Mouse (Mus musculus) testis, postnatal 14 days (tissue): Measurements from ENCODE around the gene Farp1.
"Not testable (repeated sequence)": the region's sequence is repeated elsewhere in the genome, so short reads cannot be mapped to it uniquely, and the experiment has no call there.

ENCODE experiments used
- DNase-seq: peaks from one replicate; pipeline ENCODE4 v3.0.0; 2021; ENCODE audit warnings: low spot score

Farp1 gene

GRCm38 (mm10) chr14:121034973-121035662 is at the start of gene Farp1:
Gene Farp1, plus strand, starts transcription at chr14:121035200.
- DNase-seq = peak; percentile 60

DNA sequence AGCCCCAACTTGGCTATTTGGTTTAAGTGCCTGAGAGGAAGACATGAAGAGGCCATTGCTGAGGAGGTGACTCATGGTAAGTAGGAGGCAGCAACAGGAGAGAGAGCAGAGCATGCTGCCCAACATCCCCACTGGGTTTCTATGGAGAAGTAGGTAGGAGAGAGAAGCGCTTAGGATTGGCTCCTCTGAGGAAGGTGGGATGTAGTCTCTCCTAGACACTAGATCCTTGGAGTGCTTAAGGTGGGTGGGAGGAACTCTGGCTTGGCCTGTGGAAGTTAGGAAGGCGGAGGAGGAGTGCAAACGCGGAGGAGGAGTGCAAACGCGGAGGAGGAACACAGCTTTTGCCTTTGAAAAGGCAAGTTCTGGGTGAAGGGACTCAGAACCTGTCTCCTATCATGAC is 45.9 kb upstream of the Farp1 start:
- no peak for DNase-seq

GRCm38 (mm10) chr14:120997686-120998085 is 37.3 kb upstream of the Farp1 start:
- DNase-seq = no peak

- no peak for DNase-seq
Observed at GRCm38 (mm10) chr14:121000561-121001340, 34.2 kb upstream of the Farp1 start.

GRCm38 (mm10) chr14:121005621-121006020 is 29.4 kb upstream of the Farp1 start:
- DNase-seq = no peak

- no peak for DNase-seq
Observed at GRCm38 (mm10) chr14:121006021-121006420, 29.0 kb upstream of the Farp1 start.

DNA sequence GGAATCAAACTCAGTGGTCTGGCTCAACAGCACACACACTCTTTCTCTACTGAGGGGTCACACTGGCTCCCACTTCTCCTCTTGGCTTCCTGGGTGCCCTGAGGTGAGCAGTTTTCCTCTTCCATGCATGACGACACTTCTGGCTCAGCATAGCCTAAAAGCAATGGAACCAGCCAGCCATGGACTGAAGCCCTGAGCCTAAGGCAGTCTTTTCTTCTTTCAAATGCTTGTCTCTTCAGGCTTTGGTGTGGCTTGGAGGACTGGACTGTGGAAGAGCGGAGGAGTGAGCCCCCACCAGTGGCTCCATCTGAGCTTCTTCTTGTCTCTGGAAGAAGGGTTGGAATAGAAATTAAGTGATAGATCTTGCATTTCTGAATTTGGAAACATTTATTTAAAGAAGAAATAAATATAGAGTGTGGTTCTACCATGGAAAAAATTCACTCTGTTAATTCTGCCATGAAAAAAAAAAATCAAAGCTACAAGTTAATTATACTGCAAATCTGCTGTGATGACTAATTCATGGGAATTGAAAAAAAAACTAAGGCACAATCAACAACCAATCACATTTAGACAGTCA is 19.8 kb upstream of the Farp1 start:
- no peak for DNase-seq

DNA sequence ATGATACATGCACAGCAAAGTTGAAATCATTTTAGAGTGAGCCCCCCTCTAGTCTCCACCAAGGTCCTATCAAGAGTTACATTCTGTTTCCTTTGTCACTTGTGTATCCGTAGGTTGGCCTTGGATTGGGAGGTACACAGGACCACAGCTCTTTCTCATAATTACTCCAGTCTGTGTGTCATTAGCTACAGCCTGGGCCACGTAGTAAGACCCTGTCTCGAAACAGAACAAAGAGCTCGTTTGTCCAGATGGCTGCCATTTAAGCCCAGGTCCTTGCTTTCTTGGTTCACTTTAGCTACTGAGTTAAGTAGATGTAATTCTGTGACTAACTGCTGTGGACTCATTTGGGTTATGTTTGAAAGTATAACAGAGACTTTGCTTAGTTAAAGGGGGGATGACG is 12.6 kb upstream of the Farp1 start:
- DNase-seq = no peak

DNA sequence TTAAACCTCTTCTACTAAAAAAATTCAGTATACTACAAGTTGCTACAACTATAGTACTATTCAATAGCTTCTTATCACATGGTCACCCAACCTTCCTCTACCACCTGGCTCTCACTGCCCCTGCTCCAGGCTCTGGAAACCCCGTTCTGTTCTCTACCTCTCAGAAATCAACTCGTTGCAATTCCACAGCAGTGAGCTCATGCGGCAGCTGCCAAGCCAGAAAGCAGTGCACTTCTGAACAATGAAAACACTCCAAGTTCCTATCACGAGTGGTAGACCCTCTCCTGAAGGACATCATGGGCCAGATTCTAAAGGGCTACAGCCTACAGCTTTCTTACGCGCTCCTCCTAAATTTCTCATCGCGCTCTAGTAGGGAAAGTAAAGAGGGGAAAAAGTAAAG is 9.6 kb upstream of the Farp1 start:
- no peak for DNase-seq

DNA sequence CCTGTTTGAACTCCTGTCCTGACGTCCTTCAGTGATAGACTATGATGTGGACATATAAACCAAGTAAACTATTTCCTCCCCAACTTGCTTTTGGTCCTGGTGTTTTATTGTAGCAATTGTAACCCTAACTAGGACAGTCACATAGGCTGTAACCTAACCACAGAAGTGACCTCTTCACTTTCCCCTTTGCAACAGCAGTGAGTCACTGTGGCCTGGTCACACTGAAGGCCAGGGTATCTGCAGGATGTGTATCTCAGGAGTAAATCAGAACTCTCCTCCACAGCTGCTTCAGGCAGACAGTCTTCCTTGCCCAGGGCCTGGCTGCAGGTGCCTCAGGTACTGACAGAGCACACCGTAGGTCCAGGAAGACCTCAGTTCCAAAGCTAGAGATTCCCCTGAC is 3.6 kb upstream of the Farp1 start:
- DNase-seq = no peak

- no peak for DNase-seq
Observed at GRCm38 (mm10) chr14:121034525-121034924, 475 bp upstream of the Farp1 start.

DNA sequence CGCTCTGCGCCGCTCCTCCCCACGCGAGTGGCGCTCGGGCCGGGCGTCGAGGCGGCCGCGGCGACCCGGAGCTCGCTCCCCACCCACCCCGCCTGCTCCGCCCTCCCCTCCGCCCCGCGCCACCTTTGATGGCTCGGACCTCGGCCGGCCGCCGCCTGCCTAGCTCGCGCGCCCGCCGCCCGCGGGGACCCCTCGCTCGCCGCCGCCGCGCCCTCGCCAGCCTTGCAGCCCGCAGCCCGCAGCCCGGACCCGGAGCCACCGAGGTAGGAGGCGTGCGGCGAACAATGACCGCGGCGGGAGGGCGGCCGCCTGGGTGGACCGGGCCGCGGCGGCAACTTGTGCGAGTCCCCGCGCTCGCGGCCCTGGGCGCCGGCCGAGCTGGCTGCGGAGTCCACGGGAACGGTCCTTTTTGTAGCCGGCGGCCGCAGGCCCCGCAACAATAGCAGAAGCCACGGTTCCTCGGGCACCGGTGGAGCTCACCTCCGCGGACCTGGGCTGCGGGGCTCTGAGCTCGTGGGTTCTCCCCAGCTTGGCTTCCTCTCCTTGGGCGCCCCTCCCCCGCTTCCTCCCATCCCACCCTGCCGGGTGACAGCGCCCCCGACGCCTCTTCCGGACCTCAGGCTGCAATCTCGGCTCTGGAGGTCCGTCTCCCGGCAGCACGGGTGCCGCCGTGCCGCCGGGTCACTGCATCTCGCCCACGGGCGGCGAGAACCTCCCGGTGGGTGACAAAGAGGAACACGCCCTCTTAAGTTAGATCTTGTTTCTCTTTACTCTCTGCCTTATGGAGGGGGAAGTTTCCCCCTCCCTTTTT is 868 bp downstream of the Farp1 start:
- no peak for DNase-seq

- DNase-seq = no peak
Observed at GRCm38 (mm10) chr14:121036612-121037221, 1.7 kb downstream of the Farp1 start.

DNA sequence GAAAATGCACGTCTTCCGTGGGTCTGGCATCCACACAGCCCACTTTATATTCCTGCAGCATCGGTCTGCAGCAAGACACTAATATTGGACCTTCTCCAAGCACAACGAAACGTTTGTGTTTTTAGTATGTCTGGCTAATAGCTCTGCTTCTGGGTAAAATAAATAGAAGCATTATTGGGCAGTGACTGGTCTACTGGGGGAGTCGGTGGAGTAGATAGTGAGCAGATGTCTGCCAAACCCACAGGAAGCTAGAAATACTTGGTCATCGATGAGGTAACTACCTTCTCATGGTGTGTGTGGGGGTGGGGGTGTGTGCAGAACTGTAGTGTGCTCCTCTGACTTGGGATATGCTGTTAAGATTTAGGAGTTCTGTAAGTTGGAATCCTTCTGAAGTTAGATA is 2.3 kb downstream of the Farp1 start:
- DNase-seq = no peak

DNA sequence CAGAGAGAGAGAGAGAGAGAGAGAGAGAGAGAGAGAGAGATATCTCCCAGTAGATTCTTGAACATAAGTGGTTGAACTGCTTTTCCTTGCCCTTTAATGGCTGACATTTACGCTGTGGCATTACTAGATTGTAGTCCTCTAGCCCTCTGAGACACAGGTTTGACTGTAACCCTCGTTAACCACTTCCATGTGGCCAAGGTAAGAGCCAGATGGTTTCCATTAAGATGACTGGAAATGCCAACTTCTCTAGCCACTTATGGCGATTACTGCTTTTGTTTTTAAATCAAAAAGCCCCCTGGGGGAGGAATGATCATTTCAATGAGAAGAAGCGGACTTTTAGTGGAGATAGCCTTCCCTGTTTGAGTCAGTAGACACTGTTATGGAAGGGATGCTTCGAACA is 3.7 kb downstream of the Farp1 start:
- no peak for DNase-seq

- DNase-seq = no peak
Observed at GRCm38 (mm10) chr14:121044145-121044544, 9.1 kb downstream of the Farp1 start.

DNA sequence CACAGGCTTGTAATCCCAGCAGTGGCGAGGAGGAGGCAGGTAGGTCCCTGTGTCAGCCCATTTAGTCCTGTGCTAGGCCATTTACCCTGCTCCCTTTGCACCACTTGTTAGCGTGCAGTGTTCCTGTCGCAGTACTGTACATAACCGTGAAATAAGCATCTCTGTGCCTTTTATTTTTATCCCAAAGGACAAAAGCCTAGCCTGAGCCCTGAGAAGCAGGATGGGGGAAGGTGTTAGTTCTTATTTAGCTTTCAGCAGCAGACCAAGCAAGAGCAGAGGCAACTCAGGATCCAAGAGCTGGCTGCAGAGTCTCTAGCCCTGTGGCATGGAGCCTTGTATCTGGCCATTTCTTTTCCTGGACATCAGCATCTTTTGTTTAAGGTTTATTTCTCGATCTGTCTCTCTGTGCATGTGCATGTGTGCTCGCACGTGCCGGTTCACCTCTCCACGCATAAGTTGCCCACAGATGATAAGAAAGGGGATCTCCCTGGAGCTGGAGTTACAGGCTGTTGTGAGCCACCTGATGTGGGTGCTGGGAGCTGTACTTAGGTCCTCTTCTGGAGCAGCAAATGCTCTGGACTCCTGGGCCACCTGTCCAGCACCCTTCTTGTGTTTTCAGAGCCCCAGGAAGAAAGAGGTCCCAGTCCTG is 11.4 kb downstream of the Farp1 start:
- DNase-seq = no peak

- DNase-seq = no peak
Observed at GRCm38 (mm10) chr14:121047780-121048179, 12.8 kb downstream of the Farp1 start.

DNA sequence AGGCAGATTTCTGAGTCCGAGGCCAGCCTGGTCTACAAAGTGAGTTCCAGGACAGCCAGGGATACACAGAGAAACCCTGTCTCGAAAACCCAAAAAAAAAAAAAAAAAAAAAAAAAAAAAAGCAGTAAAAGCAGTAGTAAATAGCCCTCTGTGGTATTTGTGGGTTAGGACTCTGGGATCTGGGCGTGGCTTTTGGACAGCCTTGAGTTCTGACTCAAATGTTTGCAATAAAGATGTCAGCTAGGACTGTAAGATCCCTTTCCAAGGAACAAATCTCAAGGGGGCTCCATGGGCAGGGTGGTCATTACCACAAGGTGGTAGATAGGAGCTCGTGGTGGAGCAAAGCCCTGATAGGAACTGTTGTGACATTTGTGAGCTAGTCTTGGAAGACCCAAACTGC is 16.0 kb downstream of the Farp1 start:
- not testable (repeated sequence) for DNase-seq

- DNase-seq = no peak
Observed at GRCm38 (mm10) chr14:121053020-121053518, 18.1 kb downstream of the Farp1 start.

- DNase-seq = no peak
Observed at GRCm38 (mm10) chr14:121054062-121054461, 19.1 kb downstream of the Farp1 start.
